Mouse (Mus musculus) liver, embryonic 14.5 days (tissue): ENCODE data around the gene Tmem88. TPM values are rescaled to one million over a fixed set of nuclear protein-coding genes. Genes with fewer than 3 reads are reported as not detected.

ENCODE experiments used
- ATAC-seq: fragments of 200-750 bp; cut with Nextera tagmentation; 2 replicates; pipeline ENCODE4 v1.8.0; 2017; ENCODE audit warnings: moderate number of reproducible peaks, mild to moderate bottlenecking, moderate library complexity; ENCODE audit not compliant: insufficient read depth
- DNase-seq, 3 experiments: peaks; one replicate each; pipeline ENCODE4 v3.0.0-alpha.2; 2012 to 2013; ENCODE audit warnings: low read depth in 3 of 3, low spot score in 3 of 3
- H3K27ac ChIP-seq: fragments of 300-500 bp; sonication (generic); 2 replicates; pipeline ENCODE4 v1.5.1; 2014; ENCODE audit warnings: moderate library complexity, mild to moderate bottlenecking, control low read depth, inconsistent platforms
- H3K27me3 ChIP-seq: fragments of 300-500 bp; sonication (generic); 2 replicates; pipeline ENCODE4 v1.6.1; 2014; ENCODE audit warnings: mild to moderate bottlenecking, low read length, moderate library complexity; ENCODE audit not compliant: control insufficient read depth, insufficient read depth
- H3K36me3 ChIP-seq: fragments of 300-500 bp; sonication (generic); replicated peaks from 2 replicates; pipeline ENCODE4 v1.6.1; 2014; ENCODE audit warnings: low read depth; ENCODE audit not compliant: control insufficient read depth, insufficient read depth
- H3K4me1 ChIP-seq, 2 experiments: fragments of 200-500 bp in 1 of 2; fragments of 300-500 bp in 1 of 2; sonication (generic) in 1 of 2; replicated peaks; 2 replicates each; pipeline ENCODE4 v1.6.1; 2012 to 2014; ENCODE audit warnings: antibody characterized with exemption in 1 of 2, inconsistent platforms in 1 of 2, low read length in 1 of 2; ENCODE audit not compliant: control insufficient read depth in 2 of 2, insufficient read depth in 2 of 2
- H3K4me2 ChIP-seq: fragments of 300-500 bp; sonication (generic); 2 replicates; pipeline ENCODE4 v1.6.1; 2014; ENCODE audit warnings: low read depth, mild to moderate bottlenecking, control low read depth, moderate library complexity
- H3K4me3 ChIP-seq, 2 experiments: fragments of 200-500 bp in 1 of 2; fragments of 300-500 bp in 1 of 2; sonication (generic) in 1 of 2; 2 replicates each; pipeline ENCODE4 v1.5.1; 2012 to 2014; ENCODE audit warnings: low read depth in 2 of 2, low read length in 2 of 2, mild to moderate bottlenecking in 2 of 2, control low read depth in 1 of 2, inconsistent platforms in 1 of 2, moderate library complexity in 1 of 2; ENCODE audit not compliant: insufficient read depth in 1 of 2
- H3K9ac ChIP-seq: fragments of 300-500 bp; sonication (generic); replicated peaks from 2 replicates; pipeline ENCODE4 v1.6.1; 2014; ENCODE audit warnings: mild to moderate bottlenecking, control low read depth, moderate library complexity
- H3K9me3 ChIP-seq: fragments of 300-500 bp; sonication (generic); 2 replicates; pipeline ENCODE4 v1.6.1; 2016; ENCODE audit warnings: low read length, mixed read lengths; ENCODE audit not compliant: control insufficient read depth
- CTCF ChIP-seq: IDR thresholded peaks from 2 replicates; pipeline ENCODE4 v1.5.1; 2016; ENCODE audit warnings: antibody characterized with exemption, low read depth, control low read depth
- EP300 ChIP-seq: IDR thresholded peaks from 2 replicates; pipeline ENCODE4 v1.6.1; 2016; ENCODE audit warnings: antibody characterized with exemption, low read depth
- WGBS: fragments of 180-500 bp; shearing (Covaris S2); extraction: QIAGEN DNeasy Blood & Tissue Kit; methylation state at CpG from one replicate; pipeline ENCODE4 v1.1.7; 2014; ENCODE audit not compliant: insufficient replicate concordance; 5-methylcytosine and 5-hydroxymethylcytosine counted together
- polyA plus RNA-seq, 2 experiments: library from polyadenylated mRNA; depleted of rRNA in 1 of 2; stranded (reverse) in 1 of 2; unstranded in 1 of 2; fragments of >200 nt; fragmentation: Nextera tagmentation in 1 of 2; extraction: Ambion mirVana in 1 of 2; gene quantifications; 2 replicates each; pipeline versions ENCODE4 v1.2.1 to v1.2.3; 2012 to 2014

Gene Tmem88
- polyA plus RNA-seq, 2 experiments = 3.7 to 4.6 TPM

DNA sequence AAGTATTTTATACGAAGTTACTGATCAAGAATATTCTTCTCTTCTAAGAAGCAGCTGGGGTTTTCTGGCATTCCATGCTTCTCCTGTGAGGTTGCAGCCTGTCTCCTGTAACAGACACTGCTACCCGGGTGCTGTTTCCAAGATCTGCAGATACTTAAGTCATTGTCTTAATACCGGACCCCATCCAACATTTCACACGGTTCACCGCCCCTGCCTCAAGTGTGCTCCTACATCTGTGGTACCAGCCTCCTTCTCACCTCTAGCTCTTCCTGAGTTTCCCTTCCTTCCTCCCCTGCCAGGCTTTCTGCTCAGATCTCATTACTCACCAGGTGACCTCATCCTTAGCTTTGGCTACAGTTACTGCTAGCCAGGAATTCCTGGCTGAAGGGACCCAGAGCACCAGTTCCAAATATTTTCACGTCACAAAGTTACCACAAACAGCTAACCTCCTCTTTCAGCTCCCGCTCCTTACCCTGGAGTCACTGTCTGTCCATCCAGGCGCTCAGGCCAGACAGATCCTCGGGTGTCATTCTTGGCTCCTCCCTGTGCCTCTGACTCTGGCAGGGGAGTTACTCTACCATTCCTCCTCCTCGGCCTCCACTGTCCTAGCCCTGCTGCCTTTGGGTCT is 15.4 kb downstream of the Tmem88 start:
- H3K27me3 ChIP-seq = no peaks in the 10 kb centered on the region
- no peaks in the 10 kb centered on the region for H3K36me3 ChIP-seq
- H3K4me2 ChIP-seq = no peak overlapping the region
- TF ChIP-seq EP300 (no peak), CTCF (no peak)
- 68% methylated on average over 10 of the region's 10 CpGs for WGBS
- H3K4me1 ChIP-seq = peaks cover 0 to 9% of the 10 kb centered on the region in 2 experiments; a peak in 2 of 4 replicates
- no peak overlapping the region for H3K27ac ChIP-seq
- H3K9me3 ChIP-seq = no peaks in the 10 kb centered on the region
- H3K9ac ChIP-seq = no peak overlapping the region
- DNase-seq (no peak), ATAC-seq (no peak)
- H3K4me3 ChIP-seq = no peak overlapping the region

DNA sequence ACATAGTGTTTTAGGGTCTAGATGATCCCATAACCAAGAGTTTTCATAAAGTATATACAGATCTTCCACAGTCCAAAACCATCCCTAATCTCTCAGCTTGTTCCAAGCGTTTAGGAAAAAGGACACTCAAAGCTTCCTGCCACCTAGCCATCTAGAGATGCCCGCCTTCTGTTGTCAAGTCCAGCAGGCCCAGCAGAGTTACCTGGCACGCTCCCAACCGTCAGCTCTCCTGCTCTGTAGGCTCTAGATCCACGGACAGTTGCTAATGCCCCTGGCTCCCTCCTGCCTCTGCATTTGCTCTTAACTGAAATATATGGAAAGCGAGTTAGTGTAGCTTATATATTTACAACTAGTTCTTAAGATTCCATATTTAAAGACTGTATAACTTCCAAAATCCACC is 16.7 kb downstream of the Tmem88 start:
- Histone ChIP-seq H3K36me3 (no peaks in the 10 kb centered on the region), H3K4me1 (peaks cover 0 to 9% of the 10 kb centered on the region in 2 experiments; a peak in 2 of 4 replicates), H3K9ac (no peak overlapping the region), H3K27me3 (no peaks in the 10 kb centered on the region), H3K4me2 (no peak overlapping the region), H3K9me3 (no peaks in the 10 kb centered on the region), H3K4me3 (no peak overlapping the region), H3K27ac (no peak overlapping the region)
- WGBS = 73% methylated on average over 6 of the region's 6 CpGs
- ATAC-seq (no peak), DNase-seq (no peak)
- TF ChIP-seq CTCF (no peak), EP300 (no peak)

DNA sequence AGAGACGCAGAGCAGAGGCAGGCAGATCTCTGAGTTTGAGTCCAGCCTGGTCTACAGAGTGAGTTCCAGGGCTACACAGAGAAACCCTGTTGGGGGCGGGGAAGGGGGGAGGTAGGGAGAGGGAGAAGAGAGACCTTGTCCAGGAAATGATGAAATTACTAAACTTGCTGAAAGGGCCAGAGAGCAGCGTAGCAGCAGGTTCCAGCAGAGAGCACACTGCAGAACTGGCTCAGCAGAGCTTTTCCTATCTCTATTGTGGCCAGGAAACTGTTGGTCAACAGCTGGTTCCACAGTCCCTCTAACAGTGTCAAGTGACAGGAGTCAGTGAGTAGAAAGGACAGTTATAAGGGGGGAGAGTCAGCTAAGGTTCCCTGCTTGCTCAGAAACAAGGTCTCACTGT is 18.4 kb downstream of the Tmem88 start:
- H3K27ac ChIP-seq = no peak overlapping the region; the same call in 1 of the 2 replicates
- WGBS = 38% methylated on average over 3 of the region's 3 CpGs
- H3K36me3 ChIP-seq = no peaks in the 10 kb centered on the region
- no peaks in the 10 kb centered on the region for H3K27me3 ChIP-seq
- DNase-seq (no peak), ATAC-seq (no peak)
- peaks cover 0 to 9% of the 10 kb centered on the region in 2 experiments; a peak in 2 of 4 replicates for H3K4me1 ChIP-seq
- no peaks in the 10 kb centered on the region for H3K9me3 ChIP-seq
- H3K4me3 ChIP-seq = no peak overlapping the region
- no peak overlapping the region for H3K4me2 ChIP-seq
- TF ChIP-seq CTCF (no peak), EP300 (no peak)
- no peak overlapping the region for H3K9ac ChIP-seq

DNA sequence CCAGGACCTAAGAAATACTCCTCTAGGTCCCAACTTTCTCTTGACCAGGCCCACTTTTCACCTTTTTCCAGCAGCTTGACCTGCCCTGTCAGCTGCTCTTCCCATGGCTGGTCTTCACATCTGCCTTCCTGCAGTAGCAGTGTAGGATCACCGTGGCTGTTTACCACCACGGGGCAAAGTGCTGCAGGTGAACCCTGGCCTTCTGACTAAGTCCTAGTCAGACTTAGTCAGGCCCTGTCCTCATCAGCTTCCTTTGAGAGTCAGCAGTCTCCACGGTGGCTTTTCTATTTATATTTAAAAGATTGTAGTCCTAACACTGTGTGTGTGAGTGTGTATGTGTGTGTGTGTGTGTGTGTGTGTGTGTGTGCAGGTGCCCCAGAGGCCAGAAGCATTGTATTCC is 20.3 kb downstream of the Tmem88 start:
- no peak overlapping the region for H3K4me2 ChIP-seq
- no peak overlapping the region for H3K9ac ChIP-seq
- no peaks in the 10 kb centered on the region for H3K36me3 ChIP-seq
- DNase-seq = no peak
- no peak overlapping the region for H3K4me3 ChIP-seq
- no peaks in the 10 kb centered on the region for H3K27me3 ChIP-seq
- H3K27ac ChIP-seq = no peak overlapping the region; the same call in 1 of the 2 replicates
- 56% methylated on average over 3 of the region's 3 CpGs for WGBS
- TF ChIP-seq EP300 (no peak), CTCF (no peak)
- ATAC-seq = no peak
- H3K9me3 ChIP-seq = no peaks in the 10 kb centered on the region
- peaks cover 17 to 25% of the 10 kb centered on the region in 2 experiments for H3K4me1 ChIP-seq

DNA sequence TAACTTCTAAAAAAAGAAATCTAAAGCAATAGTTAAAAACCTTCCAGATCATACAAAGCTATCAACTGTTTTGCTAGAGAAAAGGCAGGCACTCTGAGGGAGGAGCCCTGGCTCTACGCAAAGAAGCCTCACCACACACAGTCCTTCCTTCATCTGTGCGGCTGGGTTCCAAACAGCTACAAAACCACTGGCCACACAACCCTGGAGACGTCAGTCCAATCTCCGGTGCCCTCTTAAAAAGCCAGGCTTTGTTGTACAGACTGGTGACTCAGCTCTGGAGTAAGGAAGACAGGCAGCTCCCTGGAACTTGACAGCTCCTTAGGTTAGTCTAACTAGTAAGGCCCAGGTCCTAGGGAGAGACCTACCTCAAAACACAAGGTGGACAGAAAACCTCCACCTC is 22.4 kb downstream of the Tmem88 start:
- no peaks in the 10 kb centered on the region; the same call in 1 of the 2 replicates for H3K27me3 ChIP-seq
- no peak overlapping the region for H3K4me3 ChIP-seq
- H3K9ac ChIP-seq = no peak overlapping the region
- H3K4me1 ChIP-seq = peaks cover 37 to 46% of the 10 kb centered on the region in 2 experiments
- ATAC-seq (no peak), DNase-seq (no peak)
- no peak overlapping the region for H3K4me2 ChIP-seq
- 64% methylated on average over 4 of the region's 4 CpGs for WGBS
- no peaks in the 10 kb centered on the region for H3K36me3 ChIP-seq
- no peak for TF ChIP-seq CTCF
- TF ChIP-seq EP300 = no peak
- H3K27ac ChIP-seq = no peak overlapping the region
- no peaks in the 10 kb centered on the region for H3K9me3 ChIP-seq
